Mouse (Mus musculus) lung, embryonic 15.5 days (tissue): Measurements from ENCODE around the gene Ms4a12. TPM values are rescaled to one million over a fixed set of nuclear protein-coding genes. Genes with fewer than 3 reads are reported as not detected.
"Not testable (repeated sequence)": the region's sequence is repeated elsewhere in the genome, so short reads cannot be mapped to it uniquely, and the experiment has no call there.

Source experiments
- ATAC-seq: fragments of 200-750 bp; cut with Nextera tagmentation; 2 replicates; pipeline ENCODE4 v1.8.0; 2017; ENCODE audit warnings: moderate number of reproducible peaks, borderline replicate concordance; ENCODE audit not compliant: low FRiP score, low TSS enrichment; ENCODE audit errors: extremely low read depth
- H3K27ac ChIP-seq: fragments of 300-500 bp; sonication (generic); 2 replicates; pipeline ENCODE4 v1.5.1; 2015; ENCODE audit warnings: moderate library complexity, mild to moderate bottlenecking, inconsistent platforms
- H3K27me3 ChIP-seq: fragments of 300-500 bp; sonication (generic); 2 replicates; pipeline ENCODE4 v1.6.1; 2015; ENCODE audit warnings: inconsistent platforms
- H3K36me3 ChIP-seq: fragments of 300-500 bp; sonication (generic); 2 replicates; pipeline ENCODE4 v1.6.1; 2015; ENCODE audit warnings: inconsistent platforms
- H3K4me1 ChIP-seq: fragments of 300-500 bp; sonication (generic); 2 replicates; pipeline ENCODE4 v1.6.1; 2015; ENCODE audit warnings: inconsistent platforms
- H3K4me2 ChIP-seq: fragments of 300-500 bp; sonication (generic); 2 replicates; pipeline ENCODE4 v1.6.1; 2015; ENCODE audit warnings: inconsistent platforms, mild to moderate bottlenecking, moderate library complexity
- H3K4me3 ChIP-seq: fragments of 300-500 bp; sonication (generic); 2 replicates; pipeline ENCODE4 v1.5.1; 2015; ENCODE audit warnings: mild to moderate bottlenecking, inconsistent platforms
- H3K9ac ChIP-seq: fragments of 300-500 bp; sonication (generic); 2 replicates; pipeline ENCODE4 v1.6.1; 2015; ENCODE audit warnings: inconsistent platforms
- H3K9me3 ChIP-seq: fragments of 300-500 bp; sonication (generic); 2 replicates; pipeline ENCODE4 v1.6.1; 2016; ENCODE audit warnings: inconsistent platforms
- WGBS: fragments of 180-500 bp; shearing (Covaris S2); methylation state at CpG from one replicate; pipeline ENCODE4 v1.1.7; 2015; 5-methylcytosine and 5-hydroxymethylcytosine counted together
- polyA plus RNA-seq: library from polyadenylated mRNA; unstranded; fragments of >200 nt; fragmentation: Nextera tagmentation; extraction: Ambion mirVana; gene quantifications from 2 replicates; pipeline ENCODE4 v1.2.1, GENCODE M21; 2015

The Ms4a12 gene
- not detected in 2 replicates for polyA plus RNA-seq

DNA sequence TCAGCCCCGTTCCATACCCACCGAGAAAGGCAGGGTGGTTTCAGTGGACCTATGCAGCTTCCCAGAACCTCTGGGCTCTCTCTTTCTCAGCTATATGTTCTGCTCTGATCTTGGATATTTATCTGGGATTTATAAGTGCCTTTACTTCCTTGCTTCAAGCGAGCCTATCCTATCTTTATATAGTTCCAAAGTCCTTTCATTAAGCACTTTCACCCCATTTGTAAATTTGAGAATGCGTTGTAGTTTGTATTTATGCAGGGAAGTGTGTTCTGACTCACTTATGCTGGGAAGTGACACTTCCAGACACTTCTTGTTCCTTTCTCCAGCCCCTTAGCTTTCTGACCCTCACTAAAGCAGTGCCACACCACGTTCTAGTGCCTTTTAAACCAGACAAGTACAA, at the start of gene Ms4a12:
Ms4a12 (minus strand) TSS at position 101 of the 400 bp plus-strand sequence.
- Histone ChIP-seq H3K27me3 (no peaks in the 10 kb centered on the region), H3K36me3 (no peaks in the 10 kb centered on the region), H3K9ac (no peak within 1 kb of the TSS), H3K4me2 (no peak within 1 kb of the TSS), H3K9me3 (no peaks in the 10 kb centered on the region), H3K4me3 (no peak within 1 kb of the TSS), H3K27ac (no peak within 1 kb of the TSS), H3K4me1 (no peaks in the 10 kb centered on the region)
- WGBS, result 47% methylated on average over 5 of the region's 5 CpGs
- no peak for ATAC-seq

GRCm38 (mm10) chr19:11280223-11280622, 48.0 kb upstream of the Ms4a12 start:
- no peak overlapping the region for H3K9ac ChIP-seq
- no peaks in the 10 kb centered on the region for H3K27me3 ChIP-seq
- no peak overlapping the region for H3K4me2 ChIP-seq
- WGBS, result 78% methylated on average over 3 of the region's 3 CpGs
- no peaks in the 10 kb centered on the region for H3K9me3 ChIP-seq
- H3K27ac ChIP-seq, result no peak overlapping the region
- H3K4me3 ChIP-seq, result no peak overlapping the region
- ATAC-seq, result no peak
- no peaks in the 10 kb centered on the region for H3K36me3 ChIP-seq
- H3K4me1 ChIP-seq, result no peaks in the 10 kb centered on the region

DNA sequence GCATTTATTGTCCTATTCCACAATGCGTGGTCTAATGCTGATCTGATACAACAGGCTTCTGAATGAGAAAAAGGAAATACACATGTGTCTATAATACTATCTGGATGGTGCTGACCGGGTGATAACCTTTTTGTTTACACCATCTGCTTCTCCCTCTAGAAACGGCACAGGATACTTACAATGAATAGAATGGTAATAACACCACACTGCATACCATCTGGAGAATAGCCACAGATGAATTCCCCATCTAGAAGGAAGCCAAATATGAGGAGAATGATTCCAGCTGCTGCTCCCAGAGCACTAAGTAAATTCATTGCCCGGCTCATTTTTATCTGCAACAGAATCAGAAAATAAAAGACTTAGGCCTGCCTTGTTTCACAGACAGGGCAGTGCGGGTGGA, 44.2 kb upstream of the Ms4a12 start:
- WGBS, result 26% methylated on average over 5 of the region's 5 CpGs
- ATAC-seq, result no peak
- H3K4me3 ChIP-seq, result no peak overlapping the region
- no peaks in the 10 kb centered on the region for H3K4me1 ChIP-seq
- no peaks in the 10 kb centered on the region for H3K9me3 ChIP-seq
- no peak overlapping the region for H3K4me2 ChIP-seq
- no peaks in the 10 kb centered on the region for H3K27me3 ChIP-seq
- H3K9ac ChIP-seq, result no peak overlapping the region
- H3K27ac ChIP-seq, result no peak overlapping the region
- no peaks in the 10 kb centered on the region for H3K36me3 ChIP-seq

DNA sequence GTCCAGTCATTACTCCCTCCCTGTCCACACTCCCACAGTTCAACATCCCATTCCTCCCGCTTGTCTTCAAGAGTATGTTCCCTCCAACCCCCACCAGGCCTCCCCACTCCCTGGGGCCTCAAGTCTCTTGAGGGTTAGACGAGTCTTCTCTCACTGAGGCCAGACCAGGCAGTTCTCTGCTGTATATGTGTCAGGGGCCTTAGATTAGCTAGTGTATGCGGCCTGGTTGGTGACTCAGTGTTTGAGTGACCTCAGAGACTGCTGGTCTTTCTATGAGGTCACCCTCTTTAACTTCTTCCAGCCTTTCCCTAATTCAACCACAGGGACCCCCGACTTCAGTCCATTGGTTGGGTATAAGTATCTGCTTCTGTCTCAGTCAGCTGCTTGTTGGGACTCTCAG, 34.7 kb upstream of the Ms4a12 start:
- Histone ChIP-seq H3K4me1 (no peaks in the 10 kb centered on the region), H3K36me3 (no peaks in the 10 kb centered on the region), H3K27me3 (no peaks in the 10 kb centered on the region), H3K4me3 (no peak overlapping the region), H3K9me3 (no peaks in the 10 kb centered on the region), H3K27ac (no peak overlapping the region), H3K4me2 (no peak overlapping the region), H3K9ac (no peak overlapping the region)
- no peak for ATAC-seq
- WGBS, result 68% methylated on average over 4 of the region's 4 CpGs

DNA sequence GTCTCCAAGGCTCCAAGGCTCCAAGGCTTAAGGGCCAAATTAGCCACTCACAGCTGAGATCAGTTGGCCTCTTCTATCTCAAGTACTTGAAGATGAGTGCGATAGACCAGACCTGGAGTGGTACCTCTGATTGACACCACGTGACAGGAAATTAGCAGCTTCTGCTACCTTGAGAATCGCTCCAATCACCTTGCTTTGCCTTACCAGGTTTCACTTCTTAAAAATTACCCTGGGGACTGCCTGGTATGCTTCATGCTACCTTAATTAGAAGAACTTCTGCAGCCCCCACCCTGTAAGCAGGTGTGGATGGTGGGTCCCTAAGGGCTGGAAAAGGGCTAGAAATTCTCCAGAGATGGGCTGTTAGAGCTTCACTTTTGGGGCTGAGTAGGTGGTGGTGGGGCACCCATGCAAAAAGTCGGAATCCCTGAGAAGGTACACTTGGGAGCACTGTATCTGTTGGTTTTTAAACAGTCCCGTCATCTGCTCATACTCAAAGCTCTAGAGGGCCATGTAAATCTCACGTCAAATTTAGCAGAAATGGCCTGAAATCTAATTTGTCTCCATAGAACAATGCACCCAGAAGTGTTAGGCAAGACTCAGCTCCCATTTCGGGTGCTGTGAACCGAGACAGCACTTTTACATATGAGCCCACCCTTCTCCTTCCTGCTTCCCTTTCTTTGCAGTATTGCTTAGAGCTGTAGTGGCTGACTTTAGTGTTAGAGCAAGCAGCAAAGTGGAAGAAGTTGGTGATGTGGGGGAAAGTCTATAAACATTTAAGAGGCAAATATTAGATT, 34.0 kb upstream of the Ms4a12 start, which contains the start of gene Ms4a1:
Ms4a1 (minus strand) TSS at position 190 of the 794 bp plus-strand sequence.
- ATAC-seq, result no peak
- Histone ChIP-seq H3K4me1 (no peaks in the 10 kb centered on the region), H3K36me3 (no peaks in the 10 kb centered on the region), H3K9me3 (no peaks in the 10 kb centered on the region), H3K9ac (no peak within 1 kb of the TSS), H3K27ac (no peak within 1 kb of the TSS), H3K27me3 (no peaks in the 10 kb centered on the region), H3K4me3 (no peak within 1 kb of the TSS), H3K4me2 (no peak within 1 kb of the TSS)
- 76% methylated on average over 8 of the region's 8 CpGs for WGBS

DNA sequence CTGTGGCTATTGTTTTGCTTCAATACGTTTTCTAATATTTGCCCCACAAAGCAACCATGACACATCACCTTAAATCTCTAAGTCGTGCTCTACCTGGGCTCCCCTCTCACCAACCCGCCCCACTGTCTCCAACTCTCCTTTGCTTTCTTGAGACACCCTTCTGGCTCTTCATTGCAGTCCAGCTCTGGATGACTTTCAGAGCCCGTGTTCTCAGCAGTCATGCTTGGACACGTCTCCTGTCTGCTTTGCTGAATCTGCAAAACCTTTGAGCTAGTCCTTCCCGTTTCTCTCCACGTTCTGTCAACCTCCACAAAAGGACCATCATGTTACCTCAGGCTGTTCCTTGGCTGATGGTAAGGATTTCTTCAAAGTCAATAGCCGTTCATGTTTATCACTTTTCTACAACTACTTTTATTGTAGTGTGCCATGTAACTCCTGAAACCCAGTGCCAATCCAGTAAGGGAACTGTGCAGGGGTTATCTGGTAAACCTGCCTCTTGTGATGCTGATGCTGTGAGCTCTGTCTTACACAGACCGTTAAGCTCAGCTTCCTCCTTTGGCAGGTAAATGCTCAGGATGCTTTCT, 32.4 kb upstream of the Ms4a12 start:
- WGBS, result 79% methylated on average over 9 of the region's 9 CpGs

DNA sequence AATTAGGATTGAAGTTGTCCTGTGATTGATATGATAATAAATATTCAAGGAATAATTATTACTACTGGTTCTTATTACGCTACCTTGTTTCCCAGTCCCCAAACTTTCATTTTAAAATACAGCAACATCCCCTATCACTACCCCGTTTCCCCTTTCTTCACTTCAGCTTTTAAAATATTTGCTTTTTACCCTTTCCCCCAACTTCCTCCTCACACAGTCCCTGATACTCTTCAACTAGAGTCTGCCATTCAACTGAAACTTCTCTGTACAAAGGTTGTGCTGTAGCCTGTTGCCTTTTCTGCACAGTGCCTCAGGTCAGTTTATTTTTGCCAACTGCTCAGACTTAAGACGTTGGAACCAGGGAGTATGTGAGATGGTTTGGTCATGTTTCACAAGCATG, 31.3 kb upstream of the Ms4a12 start:
- no peak overlapping the region for H3K9ac ChIP-seq
- H3K36me3 ChIP-seq, result no peaks in the 10 kb centered on the region
- H3K4me2 ChIP-seq, result no peak overlapping the region
- H3K4me1 ChIP-seq, result no peaks in the 10 kb centered on the region
- H3K27me3 ChIP-seq, result no peaks in the 10 kb centered on the region
- no peak overlapping the region for H3K4me3 ChIP-seq
- 75% methylated on average over 3 of the region's 3 CpGs for WGBS
- H3K27ac ChIP-seq, result no peak overlapping the region
- H3K9me3 ChIP-seq, result no peaks in the 10 kb centered on the region
- ATAC-seq, result no peak

More for the DNA sequence above, 32.4 kb upstream of the Ms4a12 start:
- no peaks in the 10 kb centered on the region for H3K27me3 ChIP-seq
- no peak for ATAC-seq
- H3K4me2 ChIP-seq, result no peak overlapping the region
- no peaks in the 10 kb centered on the region for H3K9me3 ChIP-seq
- H3K9ac ChIP-seq, result no peak overlapping the region
- no peak overlapping the region for H3K4me3 ChIP-seq
- H3K27ac ChIP-seq, result no peak overlapping the region
- no peaks in the 10 kb centered on the region for H3K4me1 ChIP-seq
- no peaks in the 10 kb centered on the region for H3K36me3 ChIP-seq

- not testable (repeated sequence) for H3K4me2 ChIP-seq, H3K36me3 ChIP-seq, H3K9me3 ChIP-seq, ATAC-seq, H3K27me3 ChIP-seq, H3K9ac ChIP-seq, H3K4me3 ChIP-seq, H3K27ac ChIP-seq, H3K4me1 ChIP-seq
- 70% methylated on average over 4 of the region's 4 CpGs for WGBS
Measured at GRCm38 (mm10) chr19:11262932-11263331, 30.7 kb upstream of the Ms4a12 start.

DNA sequence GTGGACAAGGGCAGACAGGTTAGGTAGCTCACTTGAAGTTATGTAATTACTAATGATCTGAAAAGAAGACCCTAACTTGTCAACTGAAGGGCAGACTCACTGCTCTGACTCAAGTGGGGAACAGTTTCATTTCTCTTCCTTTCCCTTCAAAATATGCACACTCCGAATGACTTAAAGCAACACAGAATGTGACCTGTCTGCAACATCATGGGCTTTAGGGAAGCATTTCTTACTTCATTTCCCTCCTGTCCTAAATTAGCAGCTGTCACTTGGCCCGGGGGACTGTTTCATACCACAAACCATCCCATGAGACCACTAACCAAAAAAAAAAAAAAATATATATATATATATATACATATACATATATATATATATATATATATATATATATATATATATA, 29.3 kb upstream of the Ms4a12 start:
- Histone ChIP-seq H3K36me3 (no peaks in the 10 kb centered on the region), H3K9me3 (no peaks in the 10 kb centered on the region), H3K4me1 (no peaks in the 10 kb centered on the region), H3K4me2 (no peak overlapping the region), H3K9ac (no peak overlapping the region), H3K27ac (no peak overlapping the region), H3K4me3 (no peak overlapping the region), H3K27me3 (no peaks in the 10 kb centered on the region)
- WGBS, result 70% methylated on average over 2 of the region's 2 CpGs
- no peak for ATAC-seq

DNA sequence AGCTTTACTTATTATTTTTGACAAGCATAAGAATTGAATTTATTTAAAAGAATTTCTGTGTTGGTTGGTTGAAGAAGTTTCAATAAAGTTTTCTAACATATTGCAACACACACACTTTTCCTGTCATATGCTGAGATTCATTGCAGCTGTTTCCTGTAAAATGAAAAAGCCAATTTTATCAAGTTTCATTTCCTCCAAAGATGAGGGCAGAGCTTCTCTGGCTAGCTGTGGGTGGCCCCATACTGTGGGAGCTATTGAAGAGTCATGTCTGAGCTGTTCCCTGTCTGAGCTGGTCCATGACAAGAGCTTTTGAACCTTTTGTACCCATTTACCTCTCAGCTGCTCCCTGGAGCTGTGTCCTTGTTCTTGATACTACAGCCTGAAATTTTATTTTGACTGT, 12.0 kb upstream of the Ms4a12 start:
- no peak overlapping the region for H3K27ac ChIP-seq
- no peak overlapping the region for H3K9ac ChIP-seq
- no peaks in the 10 kb centered on the region for H3K27me3 ChIP-seq
- no peaks in the 10 kb centered on the region for H3K4me1 ChIP-seq
- ATAC-seq, result no peak
- no peaks in the 10 kb centered on the region for H3K36me3 ChIP-seq
- no peak overlapping the region for H3K4me3 ChIP-seq
- H3K9me3 ChIP-seq, result no peaks in the 10 kb centered on the region
- no peak overlapping the region for H3K4me2 ChIP-seq

DNA sequence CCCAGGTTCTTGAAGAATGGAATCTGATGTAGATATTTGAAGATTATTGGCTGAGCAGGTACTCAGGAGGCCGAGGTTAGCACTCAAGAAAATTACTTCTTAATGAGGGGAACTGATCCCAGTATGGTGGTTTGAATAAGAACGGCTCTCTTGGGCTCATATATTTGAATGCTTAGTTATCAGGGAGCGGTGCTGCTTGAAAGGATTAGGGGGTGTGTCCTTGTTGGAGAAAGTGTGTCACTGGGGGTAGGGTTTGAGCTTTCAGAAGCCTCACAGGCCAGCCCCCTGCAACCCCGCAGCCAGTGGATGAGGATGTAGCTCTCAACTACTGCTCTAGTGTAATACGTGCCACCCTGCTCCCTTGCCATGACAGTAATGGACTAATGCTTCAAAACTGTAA, 10.3 kb upstream of the Ms4a12 start:
- Histone ChIP-seq H3K36me3 (no peaks in the 10 kb centered on the region), H3K9ac (no peak overlapping the region), H3K27ac (no peak overlapping the region), H3K4me1 (no peaks in the 10 kb centered on the region), H3K9me3 (no peaks in the 10 kb centered on the region), H3K4me3 (no peak overlapping the region), H3K27me3 (no peaks in the 10 kb centered on the region), H3K4me2 (no peak overlapping the region)
- 56% methylated on average over 5 of the region's 5 CpGs for WGBS
- no peak for ATAC-seq

DNA sequence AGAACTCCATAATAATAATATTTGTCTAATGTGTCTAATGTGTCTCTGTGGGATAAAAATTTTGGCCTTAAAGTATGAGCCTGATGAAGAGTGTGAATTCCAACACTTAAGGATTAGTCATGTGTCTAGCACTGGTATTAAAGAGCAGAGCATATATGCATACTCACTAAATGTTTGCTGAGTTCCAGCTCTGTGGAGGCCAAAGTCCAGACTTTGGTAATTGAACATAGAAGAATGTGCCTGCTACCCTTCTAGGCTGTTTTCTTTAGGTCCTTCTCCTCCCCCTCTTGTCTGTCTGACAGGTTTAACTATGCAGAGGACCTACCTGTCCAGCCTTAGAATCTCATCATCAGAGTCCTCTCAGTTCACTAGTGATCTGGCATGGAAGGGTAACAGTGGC, 3.6 kb upstream of the Ms4a12 start:
- Histone ChIP-seq H3K36me3 (no peaks in the 10 kb centered on the region), H3K9ac (no peak overlapping the region), H3K27me3 (no peaks in the 10 kb centered on the region), H3K9me3 (no peaks in the 10 kb centered on the region), H3K4me3 (no peak overlapping the region), H3K4me2 (no peak overlapping the region), H3K4me1 (no peaks in the 10 kb centered on the region), H3K27ac (no peak overlapping the region)
- no peak for ATAC-seq
